Comparison of ENCODE assay signal across 10 mouse cellular contexts in the genomic region with DNA sequence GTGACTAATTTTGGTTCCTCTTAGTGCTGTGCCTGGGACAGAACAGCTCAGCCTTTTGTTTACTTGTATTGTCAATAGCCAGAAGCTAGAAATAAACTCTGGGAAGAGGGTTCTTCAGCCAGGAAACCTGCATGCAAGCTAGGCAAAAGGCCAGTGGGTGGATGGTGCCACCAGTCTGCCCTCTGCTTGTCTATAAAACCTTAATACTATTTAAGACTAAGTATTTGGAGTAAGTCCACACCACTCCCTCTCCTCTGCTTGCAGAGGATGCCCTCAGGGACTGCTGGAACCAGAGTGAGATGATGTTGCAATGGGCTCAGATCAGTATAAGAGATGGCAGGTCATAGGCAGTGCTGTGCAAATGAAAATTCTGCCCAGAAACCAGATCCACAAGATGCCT. TPM values are rescaled to one million over a fixed set of nuclear protein-coding genes. Genes with fewer than 3 reads are reported as not detected.
DNase-seq lines count a peak whose midpoint lies in the region; ATAC-seq and TF ChIP-seq lines count a peak whose summit lies in the region.
"Had no signal": no experiment of that assay in that cellular context is flagged by ENCODE, and none has a peak within 500 bp of the region (broad histone marks: within the 10 kb centered on the region; RNA-seq: fewer than 3 reads in every experiment).

No protein-coding gene starts in this region.

- peak; percentile 8 for DNase-seq in gastrocnemius, postnatal 25 days
- no peak for DNase-seq in gastrocnemius, postnatal 10 days
- DNase-seq in NIH3T3 (ENCODE audit: low read depth) = peak; percentile 22
- DNase-seq in cerebellum, adult 2 months = peak; percentile 66 to 80
- DNase-seq in heart, postnatal 36 days = peak; percentile 42 to 52
- no peak for DNase-seq in layer of hippocampus, adult 11-12 months (ENCODE audit: low spot score)
- DNase-seq in forebrain, embryonic 11.5 days (ENCODE audit: low spot score) = no peak

- no peak overlapping the region for H3K4me3 ChIP-seq in cerebellum, adult 2 months (replicated peaks; ENCODE audit: insufficient read depth, low read depth, low read length)
- no peak overlapping the region for H3K4me3 ChIP-seq in forebrain, embryonic 11.5 days (ENCODE audit: low read depth, low read length)
- H3K4me3 ChIP-seq: embryonic facial prominence, embryonic 12.5 days; myocyte had no signal

- TF ChIP-seq POLR2A in cerebellum, adult 2 months (IDR thresholded peaks at IDR 0.05; ENCODE audit: borderline replicate concordance, insufficient read depth, low read length) = no peak

- no peaks in the 10 kb centered on the region for H3K9me3 ChIP-seq in forebrain, embryonic 11.5 days (ENCODE audit: control insufficient read depth, low read length)
- H3K9me3 ChIP-seq: embryonic facial prominence, embryonic 12.5 days had no signal

- no peak overlapping the region for H3K9ac ChIP-seq in forebrain, embryonic 11.5 days (ENCODE audit: low read length)
- H3K9ac ChIP-seq: embryonic facial prominence, embryonic 12.5 days had no signal

- no peak for ATAC-seq in forebrain, embryonic 11.5 days (replicated peaks; ENCODE audit: low FRiP score)
- ATAC-seq in megakaryocyte, adult 5-6 weeks (ENCODE audit: poor library complexity, severe bottlenecking) = no peak

- no peak overlapping the region for H3K27ac ChIP-seq in cerebellum, adult 2 months (ENCODE audit: insufficient read depth, low read length)
- no peak overlapping the region for H3K27ac ChIP-seq in forebrain, embryonic 11.5 days (ENCODE audit: low read depth, low read length)
- H3K27ac ChIP-seq: embryonic facial prominence, embryonic 12.5 days had no signal

- intact Hi-C loops in heart, postnatal 36 days (cut with DNase I) = loop anchor here (1.0 to 5.0 kb wide), 4 partner anchors 56 to 131 kb away; no protein-coding TSS in a partner anchor

- peaks cover 11% of the 10 kb centered on the region; the same call in 1 of the 2 replicates for H3K4me1 ChIP-seq in cerebellum, adult 2 months (ENCODE audit: control insufficient read depth, insufficient read depth, low read length)
- H3K4me1 ChIP-seq in forebrain, embryonic 11.5 days (replicated peaks; ENCODE audit: control insufficient read depth, insufficient read depth, low read length) = no peaks in the 10 kb centered on the region
- H3K4me1 ChIP-seq: embryonic facial prominence, embryonic 12.5 days had no signal

- no peak overlapping the region for H3K4me2 ChIP-seq in forebrain, embryonic 11.5 days (ENCODE audit: low read depth, low read length, severe bottlenecking)
- H3K4me2 ChIP-seq: embryonic facial prominence, embryonic 12.5 days had no signal

- H3K36me3 ChIP-seq in forebrain, embryonic 11.5 days (ENCODE audit: control insufficient read depth, insufficient read depth, low read length) = no peaks in the 10 kb centered on the region
- H3K36me3 ChIP-seq: embryonic facial prominence, embryonic 12.5 days had no signal

- no peaks in the 10 kb centered on the region for H3K27me3 ChIP-seq in cerebellum, adult 2 months (ENCODE audit: control insufficient read depth, insufficient read depth, low read length)
- no peaks in the 10 kb centered on the region for H3K27me3 ChIP-seq in forebrain, embryonic 11.5 days (ENCODE audit: control insufficient read depth, insufficient read depth, low read length)
- H3K27me3 ChIP-seq: embryonic facial prominence, embryonic 12.5 days had no signal

- TF ChIP-seq CTCF in cerebellum, adult 2 months (IDR thresholded peaks at IDR 0.05; ENCODE audit: borderline replicate concordance, insufficient read depth, low read depth, low read length) = no peak

RNA-seq across cellular contexts. Expression of a gene that starts 53.5 kb away (rescaled TPM):
- total RNA-seq in gastrocnemius, postnatal 25 days (2021) = 10 to 100 TPM; 53.0 to 58.2 TPM
- total RNA-seq in gastrocnemius, postnatal 10 days (2021) = 10 to 100 TPM; 36.7 to 39.7 TPM
- polyA plus RNA-seq in cerebellum, adult 2 months (2012; rRNA removed) = 29.8 and 30.2 TPM in 2 replicates
- total RNA-seq in heart, postnatal 36 days (2021) = 100 to 1,000 TPM; 130 to 142 TPM
- 38.4 and 38.8 TPM in 2 replicates for polyA plus RNA-seq in forebrain, embryonic 11.5 days (2014; fragmentation: Nextera tagmentation; extraction: Ambion mirVana)
- total RNA-seq in megakaryocyte, adult 5-6 weeks (2015) = 45.6 and 60.0 TPM in 2 replicates
- total RNA-seq in megakaryocyte, adult 5-6 weeks (2017) = 46.5 and 57.5 TPM in 2 replicates

Comparison
In these comparisons a context has a peak if more than half of its experiments do, and no peak if none do; other contexts are left out.
1. DNase-seq: peak in gastrocnemius, postnatal 25 days (single experiment), NIH3T3 (single experiment), cerebellum, adult 2 months (2 of 2) and heart, postnatal 36 days (2 of 2); none in gastrocnemius, postnatal 10 days (single experiment), layer of hippocampus, adult 11-12 months (single experiment) and forebrain, embryonic 11.5 days (single experiment).